Mouse (Mus musculus) thymus, adult 2 months (tissue): ENCODE measurements around the gene S100a6. TPM values are rescaled to one million over a fixed set of nuclear protein-coding genes. Genes with fewer than 3 reads are reported as not detected.

ENCODE experiments used
- DNase-seq: peaks from one replicate; pipeline ENCODE4 v3.0.0; 2021
- H3K27ac ChIP-seq: fragments of 200-500 bp; 2 replicates; pipeline ENCODE4 v1.5.1; 2012; ENCODE audit warnings: low read length, control low read depth; ENCODE audit not compliant: control insufficient read depth, insufficient read depth
- H3K27me3 ChIP-seq: fragments of 200-500 bp; 2 replicates; pipeline ENCODE4 v1.6.1; 2012; ENCODE audit warnings: mild to moderate bottlenecking, low read length, moderate library complexity, mixed read lengths; ENCODE audit not compliant: control insufficient read depth, insufficient read depth
- H3K36me3 ChIP-seq: fragments of 200-500 bp; 2 replicates; pipeline ENCODE4 v1.6.1; 2012; ENCODE audit warnings: mild to moderate bottlenecking, low read length, moderate library complexity; ENCODE audit not compliant: control insufficient read depth, insufficient read depth
- H3K4me1 ChIP-seq: fragments of 200-500 bp; replicated peaks from 2 replicates; pipeline ENCODE4 v1.6.1; 2012; ENCODE audit warnings: low read length; ENCODE audit not compliant: control insufficient read depth, insufficient read depth
- H3K4me3 ChIP-seq: fragments of 200-500 bp; 2 replicates; pipeline ENCODE4 v1.5.1; 2012; ENCODE audit warnings: mild to moderate bottlenecking, low read length, control low read depth, moderate library complexity; ENCODE audit not compliant: control insufficient read depth, insufficient read depth
- CTCF ChIP-seq: fragments of 200-500 bp; IDR thresholded peaks from 2 replicates; pipeline ENCODE4 v1.5.1; 2012; ENCODE audit warnings: mild to moderate bottlenecking, control low read depth, low read length, moderate library complexity, borderline replicate concordance; ENCODE audit not compliant: control insufficient read depth, poor library complexity, insufficient read depth; ENCODE audit errors: extremely low read depth
- POLR2A ChIP-seq: fragments of 200-500 bp; IDR thresholded peaks from 2 replicates; pipeline ENCODE4 v1.6.1; 2012; ENCODE audit warnings: mild to moderate bottlenecking, low read length, control low read depth, moderate library complexity; ENCODE audit not compliant: control insufficient read depth, poor library complexity, insufficient read depth; ENCODE audit errors: extremely low read depth
- WGBS: fragments of 180-500 bp; shearing (Covaris S2); methylation state at CpG from one replicate; pipeline ENCODE4 v1.1.7; 2018; 5-methylcytosine and 5-hydroxymethylcytosine counted together
- polyA plus RNA-seq: library from polyadenylated mRNA; depleted of rRNA; stranded (reverse); fragments of >200 nt; gene quantifications from 2 replicates; pipeline ENCODE4 v1.2.3, GENCODE M21; 2012; rRNA removed

Gene S100a6
- polyA plus RNA-seq, 1 experiment: 96.8 TPM

DNA sequence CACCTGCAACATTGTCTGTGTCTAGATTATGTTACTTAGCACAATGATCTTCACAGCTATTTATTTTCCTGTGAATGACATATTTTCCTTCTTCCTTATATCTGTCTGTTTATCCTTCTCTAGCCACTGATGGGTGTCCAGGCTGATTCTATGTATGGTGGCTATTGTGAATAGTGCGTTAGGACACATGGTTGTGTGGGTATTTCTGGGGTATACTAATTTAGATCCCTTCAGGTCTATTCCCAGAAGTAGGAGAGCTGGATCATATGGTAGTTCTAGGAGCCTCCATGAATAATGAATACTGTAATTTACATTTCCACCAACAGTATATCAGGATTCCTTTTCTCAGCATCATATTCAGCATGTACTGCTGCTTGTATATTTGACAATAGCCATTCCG is 37.1 kb downstream of the S100a6 start:
- no peak for TF ChIP-seq POLR2A
- TF ChIP-seq CTCF: no peak
- Histone ChIP-seq H3K4me3 (no peak overlapping the region), H3K27ac (no peak overlapping the region), H3K4me1 (no peaks in the 10 kb centered on the region), H3K36me3 (no peaks in the 10 kb centered on the region), H3K27me3 (no peaks in the 10 kb centered on the region)
- 97% methylated on average over 2 of the region's 2 CpGs for WGBS
- no peak for DNase-seq

DNA sequence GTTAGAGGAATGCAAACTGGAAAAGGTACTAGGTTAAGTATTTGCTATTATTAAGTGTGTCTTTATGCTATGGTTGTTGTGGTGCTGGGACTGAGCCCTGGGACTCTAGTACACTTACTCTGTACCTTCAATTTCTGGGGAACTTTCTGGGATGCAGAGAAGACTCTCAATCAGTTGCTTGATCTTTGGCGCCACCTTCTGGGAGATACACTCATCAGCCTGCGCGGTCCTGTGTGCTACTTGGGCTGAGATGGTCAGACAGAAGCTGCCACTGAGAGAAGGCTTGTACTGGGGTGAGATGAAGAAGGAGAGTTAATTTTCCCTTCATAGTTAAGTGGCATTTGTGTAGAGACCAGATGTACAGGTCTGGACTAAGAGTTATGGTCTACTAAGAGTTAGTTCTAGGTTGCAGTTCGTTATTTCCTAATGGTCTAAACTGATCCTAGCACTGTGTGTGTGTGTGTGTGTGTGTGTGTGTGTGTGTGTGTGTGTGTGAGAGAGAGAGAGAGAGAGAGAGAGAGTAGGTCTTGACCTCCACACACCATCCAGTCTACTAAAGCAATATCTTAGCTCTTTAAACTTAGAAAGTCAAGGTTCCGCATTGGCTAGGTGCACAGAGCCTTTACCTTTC is 40.3 kb downstream of the S100a6 start:
- Histone ChIP-seq H3K4me3 (no peak overlapping the region), H3K4me1 (no peaks in the 10 kb centered on the region), H3K36me3 (no peaks in the 10 kb centered on the region), H3K27me3 (no peaks in the 10 kb centered on the region), H3K27ac (no peak overlapping the region)
- 39% methylated on average over 5 of the region's 5 CpGs for WGBS
- no peak for TF ChIP-seq CTCF
- TF ChIP-seq POLR2A: no peak
- DNase-seq: peak; percentile 64

DNA sequence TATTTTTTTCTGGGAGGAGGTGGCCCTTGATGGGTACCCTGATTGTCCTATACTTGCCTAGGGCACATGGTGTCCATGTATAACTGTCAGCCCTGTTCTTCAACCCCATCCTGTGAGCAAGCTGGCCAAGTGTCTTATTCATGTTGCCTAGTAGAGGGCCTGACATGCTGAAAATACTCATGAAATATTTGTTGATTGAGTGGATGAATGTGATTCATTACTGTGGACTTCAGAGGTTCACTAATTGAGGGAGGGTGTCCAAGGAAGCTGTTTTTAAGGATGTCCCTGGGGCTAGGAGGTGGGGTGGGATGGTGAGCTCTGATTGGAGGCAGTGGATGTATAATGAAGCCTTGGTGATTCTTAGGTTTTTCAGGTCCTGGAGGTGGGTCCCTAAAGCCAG is 41.0 kb downstream of the S100a6 start, which contains the start of gene S100a7a:
S100a7a (plus strand) TSS at position 301 of the 400 bp plus-strand sequence.
- no peak within 1 kb of the TSS for H3K27ac ChIP-seq
- H3K36me3 ChIP-seq: no peaks in the 10 kb centered on the region
- no peak for TF ChIP-seq POLR2A
- TF ChIP-seq CTCF: no peak
- H3K27me3 ChIP-seq: no peaks in the 10 kb centered on the region
- H3K4me1 ChIP-seq: no peaks in the 10 kb centered on the region
- no peak for DNase-seq
- no peak within 1 kb of the TSS for H3K4me3 ChIP-seq

DNA sequence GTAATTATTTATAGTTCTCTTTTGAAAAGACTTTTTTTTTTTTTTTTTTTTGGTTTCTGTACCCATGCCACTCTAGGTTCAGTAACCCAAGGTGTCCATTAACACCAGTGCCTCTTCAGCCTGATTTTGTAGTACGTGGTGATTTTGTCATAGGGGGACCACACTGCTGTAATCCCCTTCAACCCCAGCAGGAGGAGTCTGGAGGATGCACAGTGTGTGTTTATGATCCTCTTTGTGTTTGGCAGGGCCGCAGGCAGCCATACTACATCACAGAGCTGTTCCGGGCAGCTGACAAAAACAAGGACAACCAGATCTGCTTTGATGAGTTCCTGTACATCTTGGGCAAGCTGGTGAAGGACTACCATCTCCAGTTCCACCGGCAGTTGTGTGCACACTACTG is 44.7 kb downstream of the S100a6 start:
- no peaks in the 10 kb centered on the region for H3K4me1 ChIP-seq
- TF ChIP-seq POLR2A (no peak), CTCF (no peak)
- peak; percentile 11 for DNase-seq
- H3K4me3 ChIP-seq: no peak overlapping the region
- H3K36me3 ChIP-seq: no peaks in the 10 kb centered on the region
- WGBS: 77% methylated on average over 4 of the region's 4 CpGs
- no peak overlapping the region for H3K27ac ChIP-seq
- H3K27me3 ChIP-seq: no peaks in the 10 kb centered on the region

DNA sequence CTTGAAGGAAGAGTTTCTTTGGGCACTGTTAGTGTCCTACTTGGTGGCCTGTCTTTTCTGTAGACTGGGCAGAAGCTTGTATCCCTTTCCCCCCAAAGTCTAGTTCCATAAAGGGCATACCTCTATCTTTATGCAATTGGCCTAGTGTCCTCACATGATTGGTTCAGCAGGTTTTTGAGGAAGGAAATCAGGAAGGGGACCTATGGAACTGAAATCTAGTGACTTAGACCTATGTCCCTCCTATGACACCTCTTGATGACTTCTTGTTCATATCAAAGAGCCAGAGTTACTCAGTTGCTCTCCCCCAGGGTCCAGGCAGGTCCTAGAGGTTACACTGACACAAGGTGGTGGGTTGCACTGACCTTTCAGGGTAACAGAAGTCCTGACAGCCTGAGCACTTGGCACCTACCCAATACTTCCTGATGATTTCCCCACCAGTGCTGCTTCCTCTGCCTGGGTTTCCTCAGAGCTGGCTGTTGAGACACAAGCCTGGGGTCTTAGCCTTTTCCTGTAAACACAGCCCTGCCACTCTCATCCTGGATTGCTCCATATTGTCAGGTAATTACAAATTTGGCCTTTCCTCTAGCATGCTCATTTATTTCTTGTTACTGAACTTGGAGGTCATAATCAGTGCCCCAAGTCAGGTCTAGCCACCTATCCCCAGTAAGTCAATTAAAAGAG is 46.8 kb downstream of the S100a6 start:
- Histone ChIP-seq H3K27ac (no peak overlapping the region), H3K36me3 (no peaks in the 10 kb centered on the region), H3K4me3 (no peak overlapping the region), H3K27me3 (no peaks in the 10 kb centered on the region), H3K4me1 (no peaks in the 10 kb centered on the region)
- TF ChIP-seq CTCF (no peak), POLR2A (no peak)
- no peak for DNase-seq

DNA sequence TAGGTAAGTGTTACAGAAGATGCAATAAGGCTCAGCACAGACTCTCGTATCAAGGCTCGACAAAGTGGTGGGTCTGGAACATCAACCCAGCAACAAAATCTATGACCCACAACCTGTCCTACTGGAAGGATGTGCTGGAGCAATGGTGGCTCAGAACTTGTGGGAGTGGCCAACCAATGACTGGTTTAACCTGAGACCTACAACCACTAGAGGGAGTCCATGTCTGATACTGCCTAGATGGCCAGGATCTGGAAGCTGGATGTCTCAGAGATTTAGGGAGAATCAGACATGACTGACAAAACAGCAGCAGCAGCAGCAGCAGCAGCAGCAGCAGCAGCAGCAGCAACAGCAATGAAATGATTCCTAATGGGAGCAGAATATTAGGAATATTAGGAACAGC is 51.5 kb downstream of the S100a6 start:
- DNase-seq: no peak
- TF ChIP-seq CTCF (no peak), POLR2A (no peak)
- H3K27ac ChIP-seq: no peak overlapping the region
- H3K36me3 ChIP-seq: no peaks in the 10 kb centered on the region
- H3K4me3 ChIP-seq: no peak overlapping the region
- WGBS: 84% methylated on average over 2 of the region's 2 CpGs
- no peaks in the 10 kb centered on the region for H3K4me1 ChIP-seq
- no peaks in the 10 kb centered on the region for H3K27me3 ChIP-seq

DNA sequence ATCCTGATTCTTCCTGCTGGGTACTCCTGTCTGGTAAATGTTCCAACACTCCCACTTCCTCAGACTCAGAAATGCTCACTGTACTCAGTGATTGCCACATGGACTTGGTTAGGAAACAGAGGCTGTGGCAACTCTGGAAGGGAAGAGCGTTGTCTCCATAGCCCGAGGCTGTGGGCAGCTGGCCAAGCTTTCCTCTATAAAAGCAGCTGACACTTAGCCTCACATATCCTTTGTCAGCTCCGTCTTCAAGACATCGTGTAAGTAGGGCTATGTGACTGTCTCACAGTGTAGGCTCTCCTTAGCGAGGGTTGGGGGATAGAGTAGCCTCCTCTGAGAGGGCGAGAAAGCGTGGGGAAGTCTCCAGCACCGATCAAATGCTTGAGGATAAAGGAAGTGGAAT is 56.2 kb downstream of the S100a6 start, which contains the start of gene S100a8:
S100a8 (plus strand) TSS at position 133 of the 400 bp plus-strand sequence.
- Histone ChIP-seq H3K27ac (no peak within 1 kb of the TSS), H3K4me1 (no peaks in the 10 kb centered on the region), H3K27me3 (no peaks in the 10 kb centered on the region), H3K4me3 (no peak within 1 kb of the TSS), H3K36me3 (no peaks in the 10 kb centered on the region)
- DNase-seq: no peak
- 70% methylated on average over 8 of the region's 8 CpGs for WGBS
- TF ChIP-seq POLR2A: no peak

Other genes starting within 250 kb of the S100a6 start
- gene Slc27a3, start 222.9 kb upstream of the S100a6 start, polyA plus RNA-seq: 15.0 and 21.2 TPM in 2 replicates
- gene Ints3, start 179.3 kb upstream of the S100a6 start, polyA plus RNA-seq: 46.2 and 47.4 TPM in 2 replicates
- gene Npr1, start 147.0 kb upstream of the S100a6 start, polyA plus RNA-seq: 9.2 and 11.4 TPM in 2 replicates
- 50.1 and 50.8 TPM in 2 replicates for gene Ilf2, start 136.8 kb upstream of the S100a6 start, polyA plus RNA-seq
- 20.8 and 27.8 TPM in 2 replicates for gene Snapin, start 121.8 kb upstream of the S100a6 start, polyA plus RNA-seq
- 91.0 and 94.5 TPM in 2 replicates for gene Chtop, start 103.4 kb upstream of the S100a6 start, polyA plus RNA-seq
- gene S100a1, start 98.5 kb upstream of the S100a6 start, polyA plus RNA-seq: 54.7 and 122 TPM in 2 replicates
- 59.1 and 83.0 TPM in 2 replicates for gene S100a13, start 98.4 kb upstream of the S100a6 start, polyA plus RNA-seq
- 8.7 and 11.3 TPM in 2 replicates for gene S100a14, start 86.0 kb upstream of the S100a6 start, polyA plus RNA-seq
- 45.4 and 69.6 TPM in 2 replicates for gene S100a16, start 75.6 kb upstream of the S100a6 start, polyA plus RNA-seq
- 7.4 and 14.0 TPM in 2 replicates for gene S100a3, start 52.3 kb upstream of the S100a6 start, polyA plus RNA-seq
- not detected in 2 replicates for gene S100a2, start 22.6 kb upstream of the S100a6 start, polyA plus RNA-seq
- not detected in 2 replicates for gene Gm42674, start 11.0 kb upstream of the S100a6 start, polyA plus RNA-seq
- 31.0 and 51.8 TPM in 2 replicates for gene S100a4, start 9.1 kb upstream of the S100a6 start, polyA plus RNA-seq
- not detected in 2 replicates for gene S100a5, start 4.4 kb upstream of the S100a6 start, polyA plus RNA-seq
- 0.32 and 0.42 TPM in 2 replicates for gene S100a7a, start 41.1 kb downstream of the S100a6 start, polyA plus RNA-seq
- 13.3 and 13.8 TPM in 2 replicates for gene S100a8, start 56.1 kb downstream of the S100a6 start, polyA plus RNA-seq
- gene S100a9, start 82.8 kb downstream of the S100a6 start, polyA plus RNA-seq: 13.6 and 14.4 TPM in 2 replicates
- 1.1 and 1.6 TPM in 2 replicates for gene Pglyrp4, start 114.0 kb downstream of the S100a6 start, polyA plus RNA-seq
- gene Gm5849, start 165.0 kb downstream of the S100a6 start, polyA plus RNA-seq: not detected in 2 replicates